Mouse (Mus musculus): ENCODE data around the gene Gm20388.

- no peak for TF ChIP-seq CTCF (IDR thresholded peaks at IDR 0.05; ENCODE audit: low read depth, low read length)
- no peak for TF ChIP-seq GATA1 (IDR thresholded peaks at IDR 0.05; ENCODE audit: borderline replicate concordance, low read length)
- no peak; the same call in 1 of the 2 replicates for TF ChIP-seq TAL1 (conservative IDR thresholded peaks at IDR 0.05; ENCODE audit: low read depth, low read length)
Observed at GRCm38 (mm10) chr8:122319045-122319707, 2408.5 kb downstream of the Gm20388 start.

All from G1E (cell line).